Mouse (Mus musculus) myocyte (in vitro differentiated cells): Measurements from ENCODE around the gene Abcc2. TPM values are rescaled to one million over a fixed set of nuclear protein-coding genes. Genes with fewer than 3 reads are reported as not detected.

ENCODE experiments used
- H3K27me3 ChIP-seq: one replicate; pipeline ENCODE4 v1.6.1; 2011; ENCODE audit not compliant: control insufficient read depth, insufficient read depth, insufficient read length
- H3K36me3 ChIP-seq: one replicate; pipeline ENCODE4 v1.6.1; 2011; ENCODE audit not compliant: control insufficient read depth, insufficient read depth
- H3K4me2 ChIP-seq: one replicate; pipeline ENCODE4 v1.6.1; 2011; ENCODE audit warnings: low read depth, control low read depth
- H3K4me3 ChIP-seq: one replicate; pipeline ENCODE4 v1.5.1; 2011; ENCODE audit warnings: mild to moderate bottlenecking, control low read depth, moderate library complexity
- H3K79me2 ChIP-seq: one replicate; pipeline ENCODE4 v1.6.1; 2011; ENCODE audit not compliant: control insufficient read depth, insufficient read depth
- H3ac ChIP-seq: one replicate; pipeline ENCODE4 v1.6.1; 2011; ENCODE audit not compliant: control insufficient read depth, insufficient read length
- CEBPB ChIP-seq: IDR thresholded peaks from 2 replicates; pipeline ENCODE4 v1.6.1; 2011; ENCODE audit warnings: mild to moderate bottlenecking, moderate library complexity; ENCODE audit not compliant: poor library complexity, insufficient read depth, severe bottlenecking
- E2F4 ChIP-seq: IDR thresholded peaks from one replicate; pipeline ENCODE4 v1.6.1; 2011; ENCODE audit warnings: mild to moderate bottlenecking, control low read depth, moderate library complexity; ENCODE audit not compliant: insufficient read depth
- MAX ChIP-seq: IDR thresholded peaks from one replicate; pipeline ENCODE4 v1.6.1; 2011; ENCODE audit warnings: low read depth, mild to moderate bottlenecking, control low read depth
- MYOD1 ChIP-seq, 3 experiments: IDR thresholded peaks; one replicate each; pipeline ENCODE4 v1.6.1; 2011; ENCODE audit warnings: control low read depth in 2 of 3, low read depth in 2 of 3, mild to moderate bottlenecking in 2 of 3, moderate library complexity in 1 of 3; ENCODE audit not compliant: insufficient read length in 2 of 3, control insufficient read depth in 1 of 3
- MYOG ChIP-seq, 3 experiments: IDR thresholded peaks; one replicate each; pipeline ENCODE4 v1.6.1; 2011; ENCODE audit warnings: control low read depth in 2 of 3, low read depth in 2 of 3, mild to moderate bottlenecking in 2 of 3; ENCODE audit not compliant: insufficient read length in 2 of 3, control insufficient read depth in 1 of 3, insufficient read depth in 1 of 3
- POLR2A ChIP-seq: IDR thresholded peaks from one replicate; pipeline ENCODE4 v1.6.1; 2011; ENCODE audit warnings: low read depth, mild to moderate bottlenecking, control low read depth, moderate library complexity; ENCODE audit not compliant: insufficient read length
- POLR2AphosphoS2 ChIP-seq: IDR thresholded peaks from one replicate; pipeline ENCODE4 v1.6.1; 2011; ENCODE audit warnings: low read depth, control low read depth; ENCODE audit not compliant: insufficient read length
- REST ChIP-seq: IDR thresholded peaks from one replicate; pipeline ENCODE4 v1.6.1; 2011; ENCODE audit warnings: mild to moderate bottlenecking, control low read depth, moderate library complexity; ENCODE audit not compliant: insufficient read depth, insufficient read length
- SRF ChIP-seq: IDR thresholded peaks from one replicate; pipeline ENCODE4 v1.6.1; 2011; ENCODE audit warnings: low read depth; ENCODE audit not compliant: control insufficient read depth, insufficient read length
- TCF12 ChIP-seq: IDR thresholded peaks from one replicate; pipeline ENCODE4 v1.6.1; 2011; ENCODE audit warnings: mild to moderate bottlenecking, control low read depth; ENCODE audit not compliant: poor library complexity, insufficient read depth, severe bottlenecking
- TCF3 ChIP-seq: IDR thresholded peaks from one replicate; pipeline ENCODE4 v1.6.1; 2011; ENCODE audit warnings: low read depth, control low read depth; ENCODE audit not compliant: insufficient read length
- USF1 ChIP-seq: IDR thresholded peaks from one replicate; pipeline ENCODE4 v1.6.1; 2011; ENCODE audit warnings: low read depth, mild to moderate bottlenecking, control low read depth, moderate library complexity
- polyA plus RNA-seq: library from polyadenylated mRNA; unstranded; fragments of >200 nt; fragmentation: generic; extraction: Trizol; gene quantifications from one replicate; pipeline ENCODE4 v1.2.1, GENCODE M21; 2012; ENCODE audit warnings: missing spikeins

Gene Abcc2
- polyA plus RNA-seq, 1 experiment, result not detected

DNA sequence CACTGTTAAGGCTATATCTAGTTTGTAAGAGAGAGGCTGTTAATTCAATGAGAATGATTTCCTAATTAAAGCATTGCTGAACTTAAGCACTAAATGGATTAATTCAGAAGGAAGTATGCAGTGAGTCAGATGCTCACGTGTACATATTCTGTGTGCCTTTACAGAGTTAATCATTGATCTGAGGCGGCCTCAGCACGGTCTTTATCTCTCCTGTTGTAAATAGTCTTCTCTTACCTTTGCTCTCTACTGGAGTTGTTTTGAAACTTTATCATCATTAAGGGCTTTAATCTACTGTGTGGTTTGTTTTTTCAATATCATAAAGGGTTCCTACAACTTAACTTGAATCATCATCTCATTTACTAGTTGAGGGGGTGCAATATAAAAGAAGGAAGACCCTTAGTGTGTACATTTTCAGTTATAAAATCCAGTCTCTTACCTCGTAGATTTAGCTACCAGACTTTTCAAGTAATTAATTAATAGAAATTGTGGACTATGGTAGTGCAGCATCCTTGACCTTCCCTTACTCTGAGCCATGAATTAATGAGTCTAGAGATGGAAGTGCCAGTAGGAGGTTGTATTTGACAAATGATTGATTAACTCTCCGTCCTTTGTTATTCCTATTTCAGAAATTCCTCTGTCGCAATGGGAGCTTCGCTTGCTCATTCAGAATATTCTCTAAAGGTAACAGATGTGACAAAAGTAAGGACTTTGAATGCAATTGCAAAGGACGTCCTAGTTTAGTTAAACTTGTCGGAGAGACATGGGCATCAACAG lies 14.3 kb upstream of the Abcc2 start:
- no peaks in the 10 kb centered on the region for H3K36me3 ChIP-seq
- no peak overlapping the region for H3ac ChIP-seq
- no peaks in the 10 kb centered on the region for H3K27me3 ChIP-seq
- TF ChIP-seq MAX (no peak), SRF (no peak), POLR2AphosphoS2 (no peak), REST (no peak), CEBPB (no peak), MYOD1 (IDR thresholded peaks at IDR 0.05; ENCODE audit: control insufficient read depth in 1 of 3, insufficient read length in 2 of 3, low read depth in 2 of 3) (no peak)
- H3K79me2 ChIP-seq, result no peaks in the 10 kb centered on the region
- H3K4me2 ChIP-seq, result no peak overlapping the region
- H3K4me3 ChIP-seq, result no peak overlapping the region

DNA sequence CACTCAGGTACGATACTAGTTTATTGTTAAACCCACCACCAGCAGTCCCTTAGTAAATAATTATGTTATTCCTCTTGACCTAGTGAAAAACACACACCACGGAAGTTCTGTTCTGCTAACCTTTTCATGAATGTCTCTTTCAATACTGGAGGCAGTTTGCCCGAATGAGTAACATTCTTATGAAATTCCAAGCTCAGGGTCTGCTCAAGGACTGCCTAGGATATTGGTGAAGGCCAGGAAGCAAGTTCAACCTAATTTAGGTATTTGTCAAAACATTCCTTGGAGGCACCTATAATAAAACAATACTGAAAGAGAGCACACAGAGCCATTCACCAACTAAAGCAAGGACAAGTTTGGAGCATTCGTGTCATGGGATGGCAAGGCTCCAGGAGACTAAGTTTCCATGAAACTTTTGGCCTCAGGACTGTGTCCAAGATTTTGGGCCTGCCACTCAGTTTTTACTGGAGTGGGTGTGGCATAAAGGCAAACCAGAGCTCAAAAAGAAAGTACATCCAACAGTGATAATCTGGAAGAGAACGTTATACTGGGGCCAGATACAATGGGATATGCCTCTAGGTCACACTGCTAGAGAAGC lies 12.5 kb upstream of the Abcc2 start:
- Histone ChIP-seq H3K4me3 (no peak overlapping the region), H3K36me3 (no peaks in the 10 kb centered on the region), H3K4me2 (no peak overlapping the region), H3K27me3 (no peaks in the 10 kb centered on the region), H3K79me2 (no peaks in the 10 kb centered on the region), H3ac (no peak overlapping the region)
- TF ChIP-seq E2F4 (no peak), POLR2A (no peak), USF1 (no peak), MYOD1 (IDR thresholded peaks at IDR 0.05; ENCODE audit: control insufficient read depth in 1 of 3, insufficient read length in 2 of 3, low read depth in 2 of 3) (no peak), CEBPB (no peak), POLR2AphosphoS2 (no peak), MYOG (IDR thresholded peaks at IDR 0.05; ENCODE audit: control insufficient read depth in 1 of 3, insufficient read depth in 1 of 3, insufficient read length in 2 of 3, low read depth in 2 of 3) (no peak), TCF12 (no peak), TCF3 (no peak), MAX (no peak), REST (no peak), SRF (no peak)

DNA sequence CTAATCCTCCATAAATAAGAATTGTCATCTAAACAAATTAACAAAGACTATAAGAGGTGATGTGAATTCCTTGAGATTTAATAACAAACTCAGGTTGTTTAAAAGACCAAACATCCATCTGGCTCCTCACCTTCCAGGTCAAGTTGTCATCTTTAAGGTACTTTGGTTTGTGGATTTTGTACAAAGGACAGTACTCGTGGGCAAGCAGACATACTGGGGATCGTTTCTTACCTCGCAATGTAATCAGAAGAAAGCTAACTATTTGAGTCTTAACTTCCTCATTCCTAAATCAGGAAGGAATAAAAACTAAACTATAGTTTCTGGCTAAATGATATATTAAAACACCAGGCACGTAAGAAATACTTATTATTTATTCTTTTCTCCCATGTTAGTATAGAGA lies 11.4 kb upstream of the Abcc2 start:
- TF ChIP-seq MYOG (IDR thresholded peaks at IDR 0.05; ENCODE audit: control insufficient read depth in 1 of 3, insufficient read depth in 1 of 3, insufficient read length in 2 of 3, low read depth in 2 of 3), result no peak
- TF ChIP-seq MAX, result no peak
- Histone ChIP-seq H3K27me3 (no peaks in the 10 kb centered on the region), H3K36me3 (no peaks in the 10 kb centered on the region), H3K79me2 (no peaks in the 10 kb centered on the region), H3K4me3 (no peak overlapping the region), H3ac (no peak overlapping the region), H3K4me2 (no peak overlapping the region)

DNA sequence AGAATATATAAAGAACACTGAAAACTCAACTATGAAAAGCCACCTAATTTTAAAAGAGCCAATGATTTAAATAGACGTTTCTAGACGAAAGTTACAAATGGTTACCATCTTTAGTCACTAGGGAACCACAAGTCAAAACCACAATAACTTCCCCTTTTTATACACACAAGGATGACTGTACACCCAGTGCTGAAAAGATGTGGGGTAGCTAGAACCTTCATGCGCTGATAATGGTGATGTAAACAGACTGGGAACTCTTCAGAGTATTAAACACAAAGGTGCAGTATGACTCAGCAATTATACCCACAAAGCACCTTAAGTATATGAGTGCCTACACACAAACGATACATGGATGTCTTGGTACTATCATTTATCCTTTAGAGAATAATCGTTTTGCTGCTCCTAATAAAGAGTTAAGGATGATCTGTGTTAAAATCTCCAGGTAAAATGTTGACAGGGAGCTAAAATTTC lies 10.5 kb upstream of the Abcc2 start:
- Histone ChIP-seq H3K4me2 (no peak overlapping the region), H3K4me3 (no peak overlapping the region), H3K36me3 (no peaks in the 10 kb centered on the region), H3K79me2 (no peaks in the 10 kb centered on the region), H3ac (no peak overlapping the region), H3K27me3 (no peaks in the 10 kb centered on the region)
- TF ChIP-seq CEBPB (no peak), MYOD1 (IDR thresholded peaks at IDR 0.05; ENCODE audit: control insufficient read depth in 1 of 3, insufficient read length in 2 of 3, low read depth in 2 of 3) (no peak)

DNA sequence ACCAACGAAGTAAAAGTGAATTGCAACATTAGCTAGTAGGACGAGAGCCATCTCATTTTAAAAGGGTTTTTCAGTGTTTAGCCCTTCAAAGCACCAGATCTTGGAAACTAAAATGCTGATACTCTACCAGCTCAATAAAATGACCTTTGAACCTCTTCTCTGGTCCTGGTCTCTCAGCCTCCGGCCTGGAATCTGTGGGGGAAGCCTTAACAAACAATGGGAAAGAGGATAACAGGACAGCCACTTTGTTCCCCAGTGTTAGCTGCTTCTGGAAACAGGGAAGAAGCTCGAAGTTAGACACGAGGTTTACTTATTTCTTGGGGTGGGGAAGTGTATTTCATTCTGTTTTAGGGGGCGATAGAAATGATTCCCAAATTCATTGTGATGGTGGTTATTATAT lies 9.7 kb upstream of the Abcc2 start:
- TF ChIP-seq USF1 (no peak), TCF12 (no peak), MYOD1 (IDR thresholded peaks at IDR 0.05; ENCODE audit: control insufficient read depth in 1 of 3, insufficient read length in 2 of 3, low read depth in 2 of 3) (no peak), CEBPB (no peak), POLR2AphosphoS2 (no peak), E2F4 (no peak), SRF (no peak), REST (no peak), MAX (no peak), TCF3 (no peak), MYOG (IDR thresholded peaks at IDR 0.05; ENCODE audit: control insufficient read depth in 1 of 3, insufficient read depth in 1 of 3, insufficient read length in 2 of 3, low read depth in 2 of 3) (no peak), POLR2A (no peak)
- no peak overlapping the region for H3ac ChIP-seq
- H3K79me2 ChIP-seq, result no peaks in the 10 kb centered on the region
- H3K36me3 ChIP-seq, result no peaks in the 10 kb centered on the region
- no peak overlapping the region for H3K4me3 ChIP-seq
- no peak overlapping the region for H3K4me2 ChIP-seq
- no peaks in the 10 kb centered on the region for H3K27me3 ChIP-seq
